Mouse (Mus musculus): Measurements from ENCODE around the gene Zfp760. TPM values are rescaled to one million over a fixed set of nuclear protein-coding genes. Genes with fewer than 3 reads are reported as not detected.
"Not testable (repeated sequence)": the region's sequence is repeated elsewhere in the genome, so short reads cannot be mapped to it uniquely, and the experiment has no call there.

The Zfp760 gene
- 22.7 and 24.5 TPM in 2 replicates for polyA plus RNA-seq (2016; fragmentation: Nextera tagmentation; extraction: Ambion mirVana)

DNA sequence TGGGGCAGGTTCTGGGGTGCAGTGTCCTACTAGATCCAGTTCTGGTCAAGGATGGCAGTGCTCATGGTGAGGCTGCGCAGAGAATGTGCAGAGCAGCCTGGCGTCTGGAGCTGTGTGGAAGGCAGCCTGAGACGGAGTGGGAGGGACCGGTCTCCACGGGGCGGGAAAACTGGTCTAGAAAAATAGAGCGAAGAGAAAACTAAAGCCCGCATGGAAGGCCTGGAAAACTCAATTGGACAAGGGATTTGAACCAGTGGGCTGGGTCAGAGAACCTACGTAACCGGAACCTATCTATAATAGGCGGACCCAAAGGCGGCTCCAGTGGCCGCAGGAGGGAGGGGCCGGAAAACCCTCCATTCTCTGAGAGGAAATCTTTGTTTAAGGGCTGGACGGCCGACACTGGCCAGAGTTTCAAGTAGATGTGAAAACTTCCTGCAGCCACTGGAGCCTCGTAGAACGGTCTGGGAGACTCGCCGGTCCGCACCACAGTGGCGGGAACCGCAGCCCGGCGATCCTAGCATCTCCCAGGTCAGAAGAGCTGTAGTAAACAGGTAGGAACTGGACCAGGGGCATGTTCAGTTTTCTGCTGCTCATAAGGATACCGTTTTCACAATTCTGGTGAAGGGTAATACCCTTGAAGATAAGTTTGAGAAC lies at the start of gene Zfp760:
Zfp760 (plus strand) TSS at position 399 of the 654 bp plus-strand sequence.
- Histone ChIP-seq H3K9me3 (no peaks in the 10 kb centered on the region), H3K27ac (replicated peaks) (peak within 1 kb of the TSS; percentile 86), H3K27me3 (no peaks in the 10 kb centered on the region), H3K4me2 (replicated peaks) (peak within 1 kb of the TSS; percentile 60), H3K36me3 (peaks cover 19% of the 10 kb centered on the region), H3K4me3 (peak within 1 kb of the TSS; percentile 60), H3K9ac (replicated peaks) (peak within 1 kb of the TSS; percentile 68), H3K4me1 (peaks cover 10% of the 10 kb centered on the region)
- peak; percentile 97 for ATAC-seq (ENCODE audit: low FRiP score, low read depth)
- WGBS = 4% methylated on average over 26 of the region's 26 CpGs

- H3K27me3 ChIP-seq; H3K36me3 ChIP-seq; H3K9me3 ChIP-seq; H3K4me2 ChIP-seq (replicated peaks); H3K4me3 ChIP-seq; H3K27ac ChIP-seq (replicated peaks); H3K4me1 ChIP-seq; H3K9ac ChIP-seq (replicated peaks); ATAC-seq (ENCODE audit: low FRiP score, low read depth): not testable (repeated sequence)
- WGBS = 32% methylated on average over 1 of the region's 1 CpGs
These were observed 28.7 kb upstream of the Zfp760 start for GRCm38 (mm10) chr17:21678826-21679225.

DNA sequence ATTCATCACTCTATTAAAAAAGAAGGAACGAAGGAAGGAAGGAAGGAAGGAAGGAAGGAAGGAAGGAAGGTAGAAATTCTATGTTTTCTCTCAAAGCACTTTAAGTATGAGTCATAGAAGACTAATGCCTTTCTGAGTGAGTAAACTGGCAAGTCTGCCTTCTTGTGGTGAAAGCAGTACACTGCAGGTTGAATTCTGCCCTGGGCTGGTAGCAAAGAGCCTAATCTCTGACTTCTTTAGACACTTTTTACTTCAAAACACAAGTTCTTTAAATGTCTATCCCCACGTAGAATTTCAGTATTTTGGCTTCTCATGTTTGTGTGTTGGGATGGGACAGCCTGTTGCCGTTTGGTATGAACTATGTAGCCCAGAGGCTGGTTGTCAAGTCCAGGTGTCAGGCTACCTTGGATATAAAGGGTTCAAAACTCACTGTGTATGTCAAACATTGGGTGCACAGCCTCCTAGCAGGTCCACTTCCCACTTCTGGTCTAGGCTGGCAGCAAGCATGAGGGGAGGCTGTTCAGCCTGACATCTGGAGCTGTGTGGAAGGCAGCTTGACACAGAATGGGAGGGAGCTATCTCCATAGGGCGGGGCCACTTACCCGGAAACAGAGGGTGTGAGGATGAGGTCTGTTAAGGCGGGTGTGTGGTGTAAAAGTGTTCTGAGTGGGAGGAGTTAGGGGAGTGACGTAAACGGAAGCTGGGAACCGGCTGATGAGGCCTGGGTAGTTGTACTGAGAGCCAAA lies 28.1 kb upstream of the Zfp760 start:
- ATAC-seq (ENCODE audit: low FRiP score, low read depth) = peak; percentile 100
- peaks cover 3% of the 10 kb centered on the region; the same call in 1 of the 2 replicates for H3K36me3 ChIP-seq
- H3K27ac ChIP-seq (replicated peaks) = peak overlapping the region; percentile 65
- peak overlapping the region; percentile 43 for H3K9ac ChIP-seq (replicated peaks)
- no peaks in the 10 kb centered on the region for H3K9me3 ChIP-seq
- 5% methylated on average over 9 of the region's 9 CpGs for WGBS
- peak overlapping the region; percentile 55 for H3K4me2 ChIP-seq (replicated peaks)
- H3K4me3 ChIP-seq = peak overlapping the region; percentile 52
- no peaks in the 10 kb centered on the region for H3K27me3 ChIP-seq
- H3K4me1 ChIP-seq = peaks cover 6% of the 10 kb centered on the region; the same call in 1 of the 2 replicates

DNA sequence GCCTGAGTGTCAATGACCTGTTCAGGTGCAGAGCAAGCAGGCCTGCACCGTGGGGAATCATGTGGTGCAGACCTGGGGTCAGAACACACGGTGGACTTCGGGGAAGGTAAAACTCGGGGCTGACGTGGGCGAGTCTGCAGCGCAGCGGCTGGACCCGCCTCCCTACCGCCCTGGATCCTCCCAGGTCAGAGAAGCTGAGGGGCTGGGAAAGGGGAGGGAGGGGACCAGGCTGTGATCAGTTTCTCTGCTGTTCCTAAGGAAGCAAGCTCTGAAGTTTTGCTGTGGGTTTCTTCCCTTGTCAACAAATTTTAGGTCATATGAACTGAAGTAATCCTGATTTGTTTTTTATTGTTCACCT lies 27.5 kb upstream of the Zfp760 start:
- 0% methylated on average over 10 of the region's 10 CpGs for WGBS
- peak overlapping the region; percentile 52 for H3K4me3 ChIP-seq
- H3K9ac ChIP-seq (replicated peaks) = peak overlapping the region; percentile 43
- not testable (repeated sequence) for H3K9me3 ChIP-seq; H3K27ac ChIP-seq (replicated peaks); H3K27me3 ChIP-seq; H3K36me3 ChIP-seq; H3K4me1 ChIP-seq
- ATAC-seq (ENCODE audit: low FRiP score, low read depth) = peak; percentile 89
- H3K4me2 ChIP-seq (replicated peaks) = peak overlapping the region; percentile 55

GRCm38 (mm10) chr17:21691560-21691959 lies 16.0 kb upstream of the Zfp760 start, which contains the start of gene Gm10226:
Gm10226 (plus strand) TSS chr17:21691860.
- H3K36me3 ChIP-seq = peaks cover 40% of the 10 kb centered on the region
- WGBS = 93% methylated on average over 3 of the region's 3 CpGs

DNA sequence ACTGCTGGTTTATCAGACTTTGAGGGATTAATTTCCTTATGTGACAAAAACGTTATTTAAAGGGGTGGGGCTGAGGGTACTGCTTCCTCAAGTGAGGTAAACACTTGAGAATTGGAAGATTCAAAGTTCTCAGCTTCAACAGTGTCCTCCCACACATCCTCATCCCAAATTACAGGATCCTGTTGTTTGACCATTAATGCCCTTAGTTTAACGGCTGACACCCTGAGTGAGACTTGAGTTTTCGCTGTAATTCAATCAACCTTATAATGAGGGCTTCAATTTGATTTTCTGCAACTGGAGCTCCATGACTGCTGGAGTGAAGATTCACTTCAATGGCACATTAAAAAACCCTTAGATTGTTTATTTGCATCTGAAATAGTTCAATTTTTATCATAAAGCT lies 14.2 kb upstream of the Zfp760 start:
- H3K4me2 ChIP-seq (replicated peaks) = no peak overlapping the region
- H3K4me1 ChIP-seq = no peaks in the 10 kb centered on the region
- 82% methylated on average over 3 of the region's 3 CpGs for WGBS
- no peaks in the 10 kb centered on the region for H3K27me3 ChIP-seq
- H3K9me3 ChIP-seq = no peaks in the 10 kb centered on the region
- H3K4me3 ChIP-seq = no peak overlapping the region
- no peak overlapping the region for H3K9ac ChIP-seq (replicated peaks)
- ATAC-seq (ENCODE audit: low FRiP score, low read depth) = no peak
- peaks cover 35% of the 10 kb centered on the region for H3K36me3 ChIP-seq
- no peak overlapping the region for H3K27ac ChIP-seq (replicated peaks)

More at GRCm38 (mm10) chr17:21691560-21691959, 16.0 kb upstream of the Zfp760 start, which contains the start of gene Gm10226:
- ATAC-seq (ENCODE audit: low FRiP score, low read depth) = no peak
- no peak within 1 kb of the TSS for H3K4me2 ChIP-seq (replicated peaks)
- H3K4me1 ChIP-seq = no peaks in the 10 kb centered on the region
- H3K9ac ChIP-seq (replicated peaks) = no peak within 1 kb of the TSS
- H3K27me3 ChIP-seq = no peaks in the 10 kb centered on the region
- no peaks in the 10 kb centered on the region for H3K9me3 ChIP-seq
- no peak within 1 kb of the TSS for H3K27ac ChIP-seq (replicated peaks)
- H3K4me3 ChIP-seq = no peak within 1 kb of the TSS

DNA sequence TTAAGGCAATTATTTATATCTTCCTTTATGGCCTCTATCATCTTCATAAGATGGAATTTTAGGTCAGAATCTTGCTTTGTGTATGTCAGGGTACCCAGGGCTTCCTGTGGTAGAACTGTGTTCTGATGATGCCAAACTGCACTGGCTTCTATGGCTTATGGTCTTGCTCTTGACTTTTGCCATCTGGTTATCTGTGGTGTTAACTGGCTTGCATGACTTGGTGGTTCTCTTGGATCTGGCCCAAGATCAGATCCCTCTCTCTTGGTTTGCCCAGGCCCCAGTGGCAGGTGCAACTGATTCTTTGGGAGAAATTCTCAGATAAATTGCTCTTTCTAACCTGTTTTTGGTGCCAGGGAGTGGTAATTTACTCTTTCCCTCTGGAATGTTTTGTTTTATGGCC lies 11.5 kb upstream of the Zfp760 start:
- Histone ChIP-seq H3K36me3 (peaks cover 18% of the 10 kb centered on the region), H3K4me2 (replicated peaks) (no peak overlapping the region), H3K27ac (replicated peaks) (no peak overlapping the region), H3K9me3 (no peaks in the 10 kb centered on the region), H3K9ac (replicated peaks) (no peak overlapping the region), H3K4me1 (no peaks in the 10 kb centered on the region), H3K27me3 (no peaks in the 10 kb centered on the region), H3K4me3 (no peak overlapping the region)
- no peak for ATAC-seq (ENCODE audit: low FRiP score, low read depth)

DNA sequence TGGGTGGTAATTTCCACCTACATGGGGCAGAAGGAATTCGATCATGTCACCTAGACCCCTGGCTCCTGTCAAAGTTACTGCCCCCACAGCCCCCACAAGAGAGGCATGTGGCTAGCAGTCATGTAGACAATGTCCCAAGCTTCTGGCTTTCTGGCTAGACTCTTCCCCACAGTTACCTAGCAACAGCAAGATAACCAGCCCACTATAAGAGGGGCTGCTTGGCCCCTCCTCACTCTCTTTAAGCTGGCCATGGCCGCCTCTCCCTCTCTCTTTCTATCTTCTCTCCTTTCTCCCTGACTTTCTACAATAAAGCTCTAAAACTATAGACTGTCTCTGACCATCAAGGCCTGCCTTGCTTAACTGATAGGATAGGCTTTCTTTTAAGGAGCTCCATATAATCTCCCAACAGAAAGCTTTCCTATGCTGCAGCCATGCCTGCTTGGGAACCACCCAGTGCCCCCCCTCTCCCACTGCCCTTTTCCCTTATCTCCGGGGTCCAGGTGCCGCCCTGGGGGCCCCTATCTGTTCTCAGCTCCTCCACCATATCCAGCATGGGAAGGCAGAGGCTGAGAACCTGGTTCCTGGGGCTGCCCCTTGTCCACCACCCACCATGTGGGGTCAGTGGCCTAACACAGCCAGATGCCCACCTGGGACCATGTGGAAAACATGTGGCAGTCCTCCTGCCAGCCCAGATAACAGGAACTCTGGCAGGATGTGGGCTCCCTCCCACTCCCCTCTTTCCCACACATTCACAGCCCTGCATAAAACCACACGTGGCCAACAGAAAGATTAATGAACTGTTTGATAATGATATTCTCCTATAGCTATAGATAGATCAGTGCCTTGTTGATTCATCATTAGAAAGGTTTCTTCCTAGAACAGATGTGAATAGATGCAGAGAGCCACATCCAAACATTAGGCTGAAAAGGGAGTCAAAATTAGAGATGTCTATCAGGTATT lies 5.0 kb upstream of the Zfp760 start:
- 58% methylated on average over 5 of the region's 5 CpGs for WGBS
- Histone ChIP-seq H3K9ac (replicated peaks) (no peak overlapping the region), H3K4me2 (replicated peaks) (no peak overlapping the region), H3K9me3 (no peaks in the 10 kb centered on the region), H3K27ac (replicated peaks) (no peak overlapping the region), H3K27me3 (no peaks in the 10 kb centered on the region), H3K4me1 (no peaks in the 10 kb centered on the region), H3K4me3 (no peak overlapping the region), H3K36me3 (no peaks in the 10 kb centered on the region)
- ATAC-seq (ENCODE audit: low FRiP score, low read depth) = no peak

DNA sequence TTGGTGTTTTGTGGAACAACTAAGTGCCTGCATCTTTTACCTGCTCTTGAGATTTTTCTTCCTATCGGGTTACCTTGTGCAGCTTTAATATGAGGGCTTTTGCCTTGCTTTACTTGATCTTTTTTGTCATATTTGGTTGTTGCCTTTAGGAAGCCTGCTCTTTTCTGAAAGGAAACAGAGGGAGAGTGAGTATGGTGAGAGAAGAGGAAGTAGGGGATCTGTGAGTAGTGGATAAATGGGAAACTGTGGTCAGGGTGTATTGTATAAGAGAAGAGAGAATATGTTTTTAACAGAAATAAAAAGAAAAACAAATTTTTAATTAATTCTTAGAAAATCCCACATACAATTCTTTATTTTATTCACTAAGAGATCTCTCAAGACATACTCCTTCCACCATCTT lies 4.1 kb upstream of the Zfp760 start:
- WGBS = 91% methylated on average over 1 of the region's 1 CpGs
- Histone ChIP-seq H3K4me2 (replicated peaks) (no peak overlapping the region), H3K9ac (replicated peaks) (no peak overlapping the region), H3K36me3 (no peaks in the 10 kb centered on the region), H3K27me3 (no peaks in the 10 kb centered on the region), H3K27ac (replicated peaks) (no peak overlapping the region), H3K9me3 (no peaks in the 10 kb centered on the region), H3K4me3 (no peak overlapping the region), H3K4me1 (peaks cover 2% of the 10 kb centered on the region; the same call in 1 of the 2 replicates)
- ATAC-seq (ENCODE audit: low FRiP score, low read depth) = no peak

GRCm38 (mm10) chr17:21708401-21708800 lies 860 bp downstream of the Zfp760 start:
- Histone ChIP-seq H3K4me2 (replicated peaks) (peak overlapping the region; percentile 60), H3K9ac (replicated peaks) (peak overlapping the region; percentile 38; the same call in 1 of the 2 replicates), H3K9me3 (no peaks in the 10 kb centered on the region), H3K4me3 (peak overlapping the region; percentile 60), H3K36me3 (peaks cover 22% of the 10 kb centered on the region), H3K27me3 (no peaks in the 10 kb centered on the region), H3K4me1 (peaks cover 10% of the 10 kb centered on the region), H3K27ac (replicated peaks) (no peak overlapping the region)
- 39% methylated on average over 2 of the region's 2 CpGs for WGBS
- ATAC-seq (ENCODE audit: low FRiP score, low read depth) = no peak

DNA sequence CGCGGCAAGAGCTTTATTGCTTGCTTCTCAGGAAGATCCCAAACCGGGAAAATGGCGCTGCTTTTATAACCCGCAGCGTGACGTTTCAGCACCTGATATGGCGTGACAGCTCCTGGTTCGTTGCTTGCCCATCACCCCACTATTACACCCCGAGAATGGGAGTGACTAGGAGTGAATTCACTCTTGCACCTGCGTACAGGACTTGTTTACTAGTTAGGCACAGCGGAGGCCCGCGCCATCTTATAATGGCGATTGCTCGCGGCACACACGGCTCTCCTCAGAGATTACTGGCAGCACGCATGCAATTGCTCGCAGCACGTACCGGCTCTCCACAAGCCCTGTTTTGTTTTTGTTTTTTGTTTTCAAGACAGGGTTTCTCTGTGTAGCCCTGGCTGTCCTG lies 23.0 kb downstream of the Zfp760 start, which contains the start of gene Zfp229:
Zfp229 (plus strand) TSS at position 301 of the 400 bp plus-strand sequence.
- not testable (repeated sequence) for H3K4me2 ChIP-seq (replicated peaks); H3K4me3 ChIP-seq; H3K36me3 ChIP-seq; H3K27me3 ChIP-seq; H3K4me1 ChIP-seq; H3K9ac ChIP-seq (replicated peaks); H3K27ac ChIP-seq (replicated peaks); ATAC-seq (ENCODE audit: low FRiP score, low read depth); H3K9me3 ChIP-seq
- 93% methylated on average over 12 of the region's 22 CpGs for WGBS
